Mouse (Mus musculus) cerebellum, adult 2 months (tissue): Measurements from ENCODE around the gene Fam98b. TPM values are rescaled to one million over a fixed set of nuclear protein-coding genes. Genes with fewer than 3 reads are reported as not detected.

ENCODE experiments used
- DNase-seq, 2 experiments: peaks; one replicate each; pipeline ENCODE4 v3.0.0; 2021
- H3K27ac ChIP-seq: fragments of 200-500 bp; 2 replicates; pipeline ENCODE4 v1.5.1; 2012; ENCODE audit warnings: low read length, control low read depth, inconsistent platforms; ENCODE audit not compliant: insufficient read depth
- H3K27me3 ChIP-seq: fragments of 200-500 bp; 2 replicates; pipeline ENCODE4 v1.6.1; 2012; ENCODE audit warnings: inconsistent platforms, mild to moderate bottlenecking, low read length, moderate library complexity; ENCODE audit not compliant: control insufficient read depth, insufficient read depth
- H3K4me1 ChIP-seq: fragments of 200-500 bp; 2 replicates; pipeline ENCODE4 v1.6.1; 2011; ENCODE audit warnings: low read length; ENCODE audit not compliant: control insufficient read depth, insufficient read depth
- H3K4me3 ChIP-seq: fragments of 200-500 bp; replicated peaks from 2 replicates; pipeline ENCODE3; 2011; ENCODE audit warnings: mild to moderate bottlenecking, low read depth, low read length, control low read depth; ENCODE audit not compliant: insufficient read depth
- CTCF ChIP-seq: fragments of 200-500 bp; IDR thresholded peaks from 2 replicates; pipeline ENCODE4 v1.5.1; 2011; ENCODE audit warnings: low read depth, mild to moderate bottlenecking, control low read depth, low read length, moderate library complexity, borderline replicate concordance; ENCODE audit not compliant: insufficient read depth
- POLR2A ChIP-seq: fragments of 200-500 bp; IDR thresholded peaks from 2 replicates; pipeline ENCODE4 v1.6.1; 2011; ENCODE audit warnings: low read length, control low read depth, borderline replicate concordance; ENCODE audit not compliant: insufficient read depth
- WGBS: fragments of 180-500 bp; shearing (Covaris S2); methylation state at CpG from one replicate; pipeline ENCODE4 v1.1.7; 2018; 5-methylcytosine and 5-hydroxymethylcytosine counted together
- polyA plus RNA-seq: library from polyadenylated mRNA; depleted of rRNA; stranded (reverse); fragments of >200 nt; gene quantifications from 2 replicates; pipeline ENCODE4 v1.2.3, GENCODE M21; 2012; rRNA removed

Gene Fam98b
- polyA plus RNA-seq: 33.0 and 35.0 TPM in 2 replicates

- peak; percentile 88 to 93 for DNase-seq
- Histone ChIP-seq H3K27ac (peak within 1 kb of the TSS; percentile 89), H3K4me3 (peak within 1 kb of the TSS; percentile 91), H3K27me3 (no peaks in the 10 kb centered on the region), H3K4me1 (no peaks in the 10 kb centered on the region)
- 1% methylated on average over 33 of the region's 33 CpGs for WGBS
- TF ChIP-seq CTCF: peak; percentile 46; the same call in 1 of the 2 replicates
- TF ChIP-seq POLR2A: peak; percentile 71; the same call in 1 of the 2 replicates
Measured at GRCm38 (mm10) chr2:117249255-117250000, at the start of gene Fam98b. Fam98b (plus strand) TSS chr2:117249739.

DNA sequence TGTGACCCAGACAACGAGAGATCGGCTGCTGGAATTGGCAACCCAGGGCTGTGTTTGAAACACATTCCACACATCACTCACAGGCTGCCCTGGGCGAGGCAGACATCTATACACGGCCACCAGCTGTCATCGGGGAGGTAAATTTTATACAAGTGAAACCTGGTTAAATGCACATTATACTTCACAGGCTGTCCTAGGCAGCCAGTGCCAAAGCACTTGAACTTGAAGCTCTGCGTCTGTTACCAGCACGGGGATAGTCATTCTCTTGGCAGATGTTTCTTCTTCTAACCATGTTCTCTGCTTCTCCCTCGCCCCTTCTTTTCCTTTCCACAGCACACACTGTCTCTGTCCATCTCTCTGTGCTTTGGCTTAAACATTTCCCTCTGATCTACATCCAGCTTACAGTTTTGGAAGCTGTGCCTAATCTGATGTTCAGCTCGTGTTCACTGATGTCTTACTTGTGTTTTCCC lies 48.6 kb upstream of the Fam98b start:
- H3K27me3 ChIP-seq: no peaks in the 10 kb centered on the region
- WGBS: 32% methylated on average over 9 of the region's 9 CpGs
- no peak for DNase-seq
- TF ChIP-seq CTCF (no peak), POLR2A (no peak)
- H3K4me1 ChIP-seq: no peaks in the 10 kb centered on the region
- no peak overlapping the region for H3K4me3 ChIP-seq
- H3K27ac ChIP-seq: no peak overlapping the region

DNA sequence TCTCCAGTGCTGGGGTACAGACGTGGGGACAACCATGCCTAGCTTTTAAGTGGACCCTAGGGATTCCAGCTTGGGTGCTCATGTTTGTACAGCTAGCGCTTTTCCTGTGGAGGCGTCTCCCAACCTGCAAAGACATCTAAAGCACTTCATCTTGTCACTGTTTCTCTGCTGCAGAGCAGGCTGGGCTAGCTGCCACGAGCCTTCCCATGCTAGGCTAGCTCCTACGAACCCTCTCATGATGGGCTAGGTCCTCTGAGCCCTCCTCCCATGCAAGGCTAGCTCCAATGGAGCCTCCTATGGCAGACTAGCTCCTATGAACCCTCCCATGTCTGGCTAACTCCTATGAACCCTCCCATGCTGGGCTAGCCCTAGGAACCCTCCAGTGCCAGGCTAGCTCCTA lies 46.2 kb upstream of the Fam98b start:
- Histone ChIP-seq H3K27me3 (no peaks in the 10 kb centered on the region), H3K27ac (no peak overlapping the region), H3K4me1 (no peaks in the 10 kb centered on the region), H3K4me3 (no peak overlapping the region)
- DNase-seq: no peak
- TF ChIP-seq POLR2A (no peak), CTCF (no peak)
- WGBS: 69% methylated on average over 5 of the region's 5 CpGs

DNA sequence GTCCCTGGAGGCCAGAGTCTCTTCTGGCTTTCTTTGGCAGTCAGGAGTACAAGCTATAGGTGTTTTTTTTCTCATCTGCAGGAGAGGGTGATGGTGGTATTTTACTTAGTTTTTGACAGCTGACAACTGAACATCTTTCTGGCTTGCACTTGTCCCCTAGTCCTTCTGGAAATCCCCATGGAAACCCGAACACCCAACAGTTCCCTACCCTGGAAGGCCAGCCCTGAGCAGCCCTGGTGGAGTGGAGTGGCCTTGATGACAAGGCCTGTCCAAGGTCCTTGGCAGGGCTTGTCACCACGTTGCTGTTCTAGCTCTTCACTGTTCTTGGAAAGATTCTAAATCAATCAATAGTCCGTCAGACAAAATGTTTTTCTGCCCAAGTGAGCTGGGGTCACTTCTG lies 45.0 kb upstream of the Fam98b start:
- H3K27me3 ChIP-seq: no peaks in the 10 kb centered on the region; the same call in 1 of the 2 replicates
- no peak overlapping the region for H3K27ac ChIP-seq
- no peak overlapping the region for H3K4me3 ChIP-seq
- H3K4me1 ChIP-seq: no peaks in the 10 kb centered on the region
- no peak for DNase-seq
- WGBS: 52% methylated on average over 3 of the region's 3 CpGs
- no peak for TF ChIP-seq POLR2A
- TF ChIP-seq CTCF: no peak

DNA sequence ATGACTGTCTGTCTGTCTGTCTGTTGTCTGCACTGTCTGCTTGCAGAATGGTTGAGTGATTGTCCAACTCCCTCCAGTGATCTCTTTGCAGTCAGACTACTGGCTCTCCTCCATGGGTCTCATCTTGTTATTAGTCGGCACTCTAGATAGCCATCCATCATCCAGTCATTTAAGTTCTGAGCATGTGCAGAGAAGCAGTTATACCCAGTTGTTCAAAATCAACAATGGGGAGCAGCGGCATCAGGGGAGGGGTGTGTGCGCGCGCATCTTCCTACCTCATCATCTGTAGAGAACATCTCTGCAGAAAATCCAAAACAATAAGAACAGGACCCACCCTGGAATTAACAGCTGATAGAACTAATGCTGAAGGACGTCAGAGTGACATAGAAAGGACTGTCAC lies 44.5 kb upstream of the Fam98b start:
- no peak overlapping the region for H3K27ac ChIP-seq
- no peak for DNase-seq
- 83% methylated on average over 6 of the region's 6 CpGs for WGBS
- TF ChIP-seq POLR2A (no peak), CTCF (no peak)
- no peaks in the 10 kb centered on the region; the same call in 1 of the 2 replicates for H3K27me3 ChIP-seq
- H3K4me1 ChIP-seq: no peaks in the 10 kb centered on the region
- H3K4me3 ChIP-seq: no peak overlapping the region

- DNase-seq: no peak
- H3K4me1 ChIP-seq: 0 out of 2 replicates have a peak, but pooled peaks cover 3% of the 10 kb centered on the region
- no peak overlapping the region for H3K4me3 ChIP-seq
- 7% methylated on average over 6 of the region's 6 CpGs for WGBS
- TF ChIP-seq POLR2A: no peak
- no peak for TF ChIP-seq CTCF
- H3K27me3 ChIP-seq: no peaks in the 10 kb centered on the region; the same call in 1 of the 2 replicates
- no peak overlapping the region for H3K27ac ChIP-seq
Measured at GRCm38 (mm10) chr2:117210416-117211085, 39.0 kb upstream of the Fam98b start.

DNA sequence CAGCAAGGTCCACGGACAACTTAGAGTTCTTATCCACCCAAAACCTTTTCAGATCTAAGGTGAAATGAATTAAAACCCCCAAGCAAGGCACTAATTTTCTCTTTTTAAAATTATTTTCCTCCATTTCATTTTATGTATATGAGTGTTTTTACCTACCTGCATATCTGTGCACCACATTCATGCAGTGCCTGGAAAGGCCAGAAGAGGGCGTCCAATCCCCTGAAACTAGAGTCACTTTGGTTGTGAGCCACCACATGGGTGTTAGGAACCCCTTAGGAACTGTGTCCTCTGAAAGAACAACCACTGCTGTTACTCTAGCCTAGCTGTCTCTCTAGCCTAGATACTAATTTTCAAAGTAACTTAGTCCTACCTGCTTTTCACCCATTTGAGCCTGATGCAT lies 33.4 kb upstream of the Fam98b start:
- TF ChIP-seq CTCF: 0 out of 2 replicates have a peak, but pooled peaks have one; percentile 12
- TF ChIP-seq POLR2A: no peak
- Histone ChIP-seq H3K4me1 (0 out of 2 replicates have a peak, but pooled peaks cover 3% of the 10 kb centered on the region), H3K27me3 (no peaks in the 10 kb centered on the region), H3K27ac (no peak overlapping the region), H3K4me3 (no peak overlapping the region)
- 57% methylated on average over 2 of the region's 2 CpGs for WGBS
- no peak for DNase-seq
